Mouse (Mus musculus): ENCODE results near the gene 1110059G10Rik. TPM values are rescaled to one million over a fixed set of nuclear protein-coding genes. Genes with fewer than 3 reads are reported as not detected.
A peak's percentile ranks its signal among the peaks of the same experiment; 100 is the strongest.

1110059G10Rik gene
- total and polyA plus RNA-seq, 3 experiments = 3.0 to 38.1 (median 8.7) TPM

DNA sequence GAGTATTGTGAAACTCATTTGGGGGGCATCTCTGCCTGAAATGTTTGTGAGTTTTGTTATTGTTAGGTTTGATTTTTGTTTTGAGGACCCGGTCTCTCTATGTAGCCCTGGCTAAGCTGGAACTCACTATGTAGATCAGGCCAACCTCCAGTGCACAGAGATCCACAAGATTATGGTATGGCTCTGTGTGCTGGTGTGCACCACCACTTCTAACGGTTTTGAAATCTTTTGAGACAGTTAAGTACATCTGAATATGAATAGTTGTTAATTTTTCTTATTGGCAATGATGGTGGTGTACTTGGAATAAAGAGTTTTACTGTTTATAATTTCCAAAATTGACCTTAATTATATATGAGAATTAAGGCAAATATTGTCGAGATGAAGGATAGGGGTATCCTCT lies 28.4 kb downstream of the 1110059G10Rik start:
- no peak for TF ChIP-seq CTCF (IDR thresholded peaks at IDR 0.05; ENCODE audit: low read depth, low read length)
- no peak for TF ChIP-seq POLR2AphosphoS5 (IDR thresholded peaks at IDR 0.05; ENCODE audit: insufficient replicate concordance, low read depth, low read length)
- Histone ChIP-seq H3K36me3 (replicated peaks) (peaks cover 22% of the 10 kb centered on the region), H3K4me3 (ENCODE audit: low read depth, low read length) (peak overlapping the region; percentile 75; the same call in 1 of the 2 replicates), H3K4me1 (ENCODE audit: insufficient read depth, low read depth, low read length) (peaks cover 5% of the 10 kb centered on the region), H3K9me3 (replicated peaks) (no peaks in the 10 kb centered on the region), H3K27me3 (ENCODE audit: insufficient read depth, low read length) (peaks cover 19% of the 10 kb centered on the region)
- ATAC-seq (ENCODE audit: extremely low read depth, insufficient number of reproducible peaks, low FRiP score, poor library complexity, severe bottlenecking) (no peak), DNase-seq (ENCODE audit: low spot score) (no peak)

DNA sequence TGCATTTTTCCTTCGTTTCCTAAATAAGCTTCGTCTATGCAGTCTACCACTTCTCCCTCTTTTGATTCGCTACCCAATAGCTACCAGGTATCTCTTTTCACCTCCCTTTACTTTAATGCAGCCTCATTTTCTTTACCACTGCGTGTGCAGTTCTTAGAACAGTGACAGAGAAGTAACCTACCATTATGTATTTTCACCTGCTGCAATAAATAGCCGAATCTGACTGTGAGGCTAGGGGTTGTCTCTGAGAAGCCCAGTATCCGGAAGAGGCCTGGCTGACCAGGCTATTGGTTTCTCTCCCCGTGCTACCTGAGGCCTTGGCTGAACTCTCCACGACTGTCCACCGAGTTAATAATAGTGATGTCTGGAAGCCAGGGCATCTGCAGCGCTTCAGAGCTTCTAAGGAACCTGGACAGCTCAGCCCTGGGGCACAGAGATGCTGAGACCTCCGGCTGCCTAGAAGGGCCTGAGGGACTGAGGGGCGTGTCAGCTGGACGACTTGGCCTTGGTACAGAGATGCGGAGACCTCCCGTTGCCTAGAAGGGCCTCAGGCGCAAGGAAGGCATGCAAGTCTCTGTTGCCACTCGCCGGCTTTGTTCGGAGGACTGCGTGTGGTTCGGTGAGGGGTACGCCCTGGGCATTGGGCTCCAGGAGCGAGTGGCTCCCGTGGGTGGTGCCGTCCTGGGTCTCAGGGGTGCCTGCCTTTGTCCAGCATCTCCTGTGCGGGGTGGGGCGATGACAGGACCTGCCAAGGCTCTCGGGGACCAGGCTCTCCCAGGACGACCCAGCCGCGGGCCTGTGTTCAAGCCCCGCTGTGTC lies 47.9 kb downstream of the 1110059G10Rik start:
- no peaks in the 10 kb centered on the region for H3K36me3 ChIP-seq (replicated peaks)
- no peak for ATAC-seq (ENCODE audit: extremely low read depth, insufficient number of reproducible peaks, low FRiP score, poor library complexity, severe bottlenecking)
- DNase-seq (ENCODE audit: low spot score) = no peak
- peaks cover 7% of the 10 kb centered on the region; the same call in 1 of the 2 replicates for H3K27me3 ChIP-seq (ENCODE audit: insufficient read depth, low read length)
- H3K4me1 ChIP-seq (ENCODE audit: insufficient read depth, low read depth, low read length) = no peaks in the 10 kb centered on the region
- no peaks in the 10 kb centered on the region for H3K9me3 ChIP-seq (replicated peaks)
- no peak for TF ChIP-seq GATA1 (IDR thresholded peaks at IDR 0.05; ENCODE audit: borderline replicate concordance, low read length)
- no peak for TF ChIP-seq TAL1 (conservative IDR thresholded peaks at IDR 0.05; ENCODE audit: low read depth, low read length)
- no peak for TF ChIP-seq POLR2AphosphoS5 (IDR thresholded peaks at IDR 0.05; ENCODE audit: insufficient replicate concordance, low read depth, low read length)
- TF ChIP-seq GATA2 (IDR thresholded peaks at IDR 0.05; ENCODE audit: borderline replicate concordance, low read depth, low read length) = no peak
- TF ChIP-seq CTCF (IDR thresholded peaks at IDR 0.05; ENCODE audit: low read depth, low read length) = no peak
- H3K4me3 ChIP-seq (ENCODE audit: low read depth, low read length) = no peak overlapping the region

DNA sequence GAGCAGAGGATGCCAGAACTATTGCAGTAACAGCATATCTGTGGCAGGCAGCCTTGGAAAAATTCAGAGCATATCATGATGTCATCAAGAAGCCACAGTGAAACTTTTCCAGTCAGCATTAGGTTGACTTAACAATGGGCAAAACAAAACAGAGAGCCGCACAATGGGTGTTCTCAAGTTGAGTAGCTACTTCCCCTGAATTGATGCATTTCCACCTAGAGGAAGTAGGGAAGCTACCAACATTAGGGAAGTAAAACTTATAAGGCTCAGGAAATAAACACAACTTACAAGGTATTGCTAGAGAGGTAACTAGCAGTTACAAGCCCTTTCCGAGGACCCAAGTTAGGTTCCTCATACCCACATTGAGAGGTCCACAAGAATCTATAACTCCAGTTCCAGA lies 49.8 kb downstream of the 1110059G10Rik start:
- ATAC-seq (ENCODE audit: extremely low read depth, insufficient number of reproducible peaks, low FRiP score, poor library complexity, severe bottlenecking) = no peak
- Histone ChIP-seq H3K4me1 (ENCODE audit: insufficient read depth, low read depth, low read length) (no peaks in the 10 kb centered on the region), H3K4me3 (ENCODE audit: low read depth, low read length) (no peak overlapping the region), H3K9me3 (replicated peaks) (peaks cover 3% of the 10 kb centered on the region), H3K27me3 (ENCODE audit: insufficient read depth, low read length) (peaks cover 7% of the 10 kb centered on the region; the same call in 1 of the 2 replicates), H3K36me3 (replicated peaks) (no peaks in the 10 kb centered on the region)
- no peak for DNase-seq (ENCODE audit: low spot score)
- TF ChIP-seq CTCF (IDR thresholded peaks at IDR 0.05; ENCODE audit: low read depth, low read length) (no peak), POLR2AphosphoS5 (IDR thresholded peaks at IDR 0.05; ENCODE audit: insufficient replicate concordance, low read depth, low read length) (no peak), GATA2 (IDR thresholded peaks at IDR 0.05; ENCODE audit: borderline replicate concordance, low read depth, low read length) (no peak), TAL1 (conservative IDR thresholded peaks at IDR 0.05; ENCODE audit: low read depth, low read length) (no peak), GATA1 (IDR thresholded peaks at IDR 0.05; ENCODE audit: borderline replicate concordance, low read length) (no peak)

Other genes with a start within 250 kb of the 1110059G10Rik start
- gene Topaz1, start 203.7 kb downstream of the 1110059G10Rik start, total RNA-seq (2014; fragmentation: Nextera tagmentation) = not detected in 2 replicates
- 0.11 TPM in 1 of 2 replicates, not detected in the other for gene Topaz1, start 203.7 kb downstream of the 1110059G10Rik start, total RNA-seq (2017)
- gene Topaz1, start 203.7 kb downstream of the 1110059G10Rik start, polyA plus RNA-seq (2012) = not detected in 2 replicates
- 7.1 and 11.4 TPM in 2 replicates for gene Tcaim, start 145.5 kb downstream of the 1110059G10Rik start, total RNA-seq (2014; fragmentation: Nextera tagmentation)
- gene Tcaim, start 145.5 kb downstream of the 1110059G10Rik start, total RNA-seq (2017) = 4.8 and 7.2 TPM in 2 replicates
- 0.53 and 0.95 TPM in 2 replicates for gene Tcaim, start 145.5 kb downstream of the 1110059G10Rik start, polyA plus RNA-seq (2012)
- not detected in 2 replicates for gene Gm35549, start 107.0 kb downstream of the 1110059G10Rik start, total RNA-seq (2014; fragmentation: Nextera tagmentation)
- gene Gm35549, start 107.0 kb downstream of the 1110059G10Rik start, total RNA-seq (2017) = not detected in 2 replicates
- gene Gm35549, start 107.0 kb downstream of the 1110059G10Rik start, polyA plus RNA-seq (2012) = not detected in 2 replicates
- gene Zfp445, start 85.0 kb downstream of the 1110059G10Rik start, total RNA-seq (2014; fragmentation: Nextera tagmentation) = 107 and 125 TPM in 2 replicates
- gene Zfp445, start 85.0 kb downstream of the 1110059G10Rik start, total RNA-seq (2017) = 89.4 and 113 TPM in 2 replicates
- 4.6 and 6.6 TPM in 2 replicates for gene Zfp445, start 85.0 kb downstream of the 1110059G10Rik start, polyA plus RNA-seq (2012)
- not detected in 2 replicates for gene Zkscan7, start 65.3 kb downstream of the 1110059G10Rik start, total RNA-seq (2014; fragmentation: Nextera tagmentation)
- gene Zkscan7, start 65.3 kb downstream of the 1110059G10Rik start, total RNA-seq (2017) = 0.12 and 0.22 TPM in 2 replicates
- not detected in 2 replicates for gene Zkscan7, start 65.3 kb downstream of the 1110059G10Rik start, polyA plus RNA-seq (2012)
- 21.5 and 22.5 TPM in 2 replicates for gene Zfp105, start 27.9 kb downstream of the 1110059G10Rik start, total RNA-seq (2014; fragmentation: Nextera tagmentation)
- 8.4 and 10.1 TPM in 2 replicates for gene Zfp105, start 27.9 kb downstream of the 1110059G10Rik start, total RNA-seq (2017)
- 2.1 and 2.5 TPM in 2 replicates for gene Zfp105, start 27.9 kb downstream of the 1110059G10Rik start, polyA plus RNA-seq (2012)
- 255 and 272 TPM in 2 replicates for gene Kif15, start within 50 bp of the 1110059G10Rik start, total RNA-seq (2014; fragmentation: Nextera tagmentation)
- 197 and 222 TPM in 2 replicates for gene Kif15, start within 50 bp of the 1110059G10Rik start, total RNA-seq (2017)
- 16.9 and 23.5 TPM in 2 replicates for gene Kif15, start within 50 bp of the 1110059G10Rik start, polyA plus RNA-seq (2012)
- gene Tmem42, start 70.3 kb upstream of the 1110059G10Rik start, total RNA-seq (2014; fragmentation: Nextera tagmentation) = 2.8 and 5.1 TPM in 2 replicates
- gene Tmem42, start 70.3 kb upstream of the 1110059G10Rik start, total RNA-seq (2017) = 8.0 and 8.2 TPM in 2 replicates
- gene Tmem42, start 70.3 kb upstream of the 1110059G10Rik start, polyA plus RNA-seq (2012) = 2.1 and 4.7 TPM in 2 replicates
- not detected in 2 replicates for gene Tgm4, start 83.7 kb upstream of the 1110059G10Rik start, total RNA-seq (2014; fragmentation: Nextera tagmentation)
- gene Tgm4, start 83.7 kb upstream of the 1110059G10Rik start, total RNA-seq (2017) = 0.17 and 0.33 TPM in 2 replicates
- gene Tgm4, start 83.7 kb upstream of the 1110059G10Rik start, polyA plus RNA-seq (2012) = not detected in 2 replicates
- gene Zdhhc3, start 162.2 kb upstream of the 1110059G10Rik start, total RNA-seq (2014; fragmentation: Nextera tagmentation) = 55.3 and 55.5 TPM in 2 replicates
- 34.3 and 46.8 TPM in 2 replicates for gene Zdhhc3, start 162.2 kb upstream of the 1110059G10Rik start, total RNA-seq (2017)
- 83.3 and 91.1 TPM in 2 replicates for gene Zdhhc3, start 162.2 kb upstream of the 1110059G10Rik start, polyA plus RNA-seq (2012)
- 40.3 and 45.4 TPM in 2 replicates for gene Exosc7, start 162.2 kb upstream of the 1110059G10Rik start, total RNA-seq (2014; fragmentation: Nextera tagmentation)
- 84.5 and 95.8 TPM in 2 replicates for gene Exosc7, start 162.2 kb upstream of the 1110059G10Rik start, total RNA-seq (2017)
- 8.7 and 17.8 TPM in 2 replicates for gene Exosc7, start 162.2 kb upstream of the 1110059G10Rik start, polyA plus RNA-seq (2012)
- not detected in 2 replicates for gene Clec3b, start 199.9 kb upstream of the 1110059G10Rik start, total RNA-seq (2014; fragmentation: Nextera tagmentation)
- not detected in 2 replicates for gene Clec3b, start 199.9 kb upstream of the 1110059G10Rik start, total RNA-seq (2017)
- 0.13 TPM in 1 of 2 replicates, not detected in the other for gene Clec3b, start 199.9 kb upstream of the 1110059G10Rik start, polyA plus RNA-seq (2012)